Mouse (Mus musculus) liver, postnatal 0 days (tissue): Measurements from ENCODE around the gene Slc20a1.

Experiments used
- CTCF ChIP-seq: sonication (generic); IDR thresholded peaks from 2 replicates; pipeline ENCODE4 v1.5.1; 2016; ENCODE audit warnings: antibody characterized with exemption, low read depth
- EP300 ChIP-seq: IDR thresholded peaks from 2 replicates; pipeline ENCODE4 v1.6.1; 2016; ENCODE audit warnings: antibody characterized with exemption, low read depth, mild to moderate bottlenecking

DNA sequence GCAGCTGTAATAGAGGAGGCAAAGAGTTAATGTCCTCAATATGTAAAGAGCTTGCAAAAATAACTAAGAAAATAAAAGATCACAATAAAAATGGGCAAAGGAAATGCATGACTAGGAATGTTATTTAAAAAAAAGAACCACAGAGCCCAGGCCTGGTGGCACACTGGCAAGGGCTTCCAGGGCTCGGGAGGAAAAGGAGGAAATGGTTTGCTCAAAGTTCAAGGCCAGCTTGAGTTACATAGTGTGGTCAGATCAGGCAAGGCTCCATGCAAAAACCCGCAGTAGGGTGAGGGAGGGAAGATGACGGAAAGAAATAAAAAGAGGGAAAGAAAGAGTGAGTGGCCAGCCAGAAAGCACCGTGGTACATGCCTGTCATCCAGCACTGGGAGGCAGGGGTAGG lies 30.0 kb downstream of the Slc20a1 start:
- TF ChIP-seq CTCF (no peak), EP300 (no peak)
